Mouse (Mus musculus) lung, adult 2 months (tissue): ENCODE measurements around the gene Gm20388. TPM values are rescaled to one million over a fixed set of nuclear protein-coding genes. Genes with fewer than 3 reads are reported as not detected.

ENCODE experiments used
- DNase-seq: peaks from one replicate; pipeline ENCODE4 v3.0.0; 2022
- H3K4me1 ChIP-seq: fragments of 200-500 bp; 2 replicates; pipeline ENCODE4 v1.6.1; 2011; ENCODE audit warnings: low read length; ENCODE audit not compliant: control insufficient read depth, insufficient read depth
- H3K4me3 ChIP-seq: fragments of 200-500 bp; replicated peaks from 2 replicates; pipeline ENCODE3; 2011; ENCODE audit warnings: low read depth, mild to moderate bottlenecking, control low read depth, low read length; ENCODE audit errors: extremely low read depth
- CTCF ChIP-seq: fragments of 200-500 bp; IDR thresholded peaks from 2 replicates; pipeline ENCODE4 v1.5.1; 2011; ENCODE audit warnings: mild to moderate bottlenecking, low read length, control low read depth; ENCODE audit not compliant: insufficient read depth
- POLR2A ChIP-seq: fragments of 200-500 bp; IDR thresholded peaks from 2 replicates; pipeline ENCODE4 v1.6.1; 2011; ENCODE audit warnings: low read depth, mild to moderate bottlenecking, control low read depth, low read length, borderline replicate concordance; ENCODE audit errors: extremely low read depth
- WGBS: fragments of 180-500 bp; shearing (Covaris S2); methylation state at CpG from one replicate; pipeline ENCODE4 v1.1.7; 2018; 5-methylcytosine and 5-hydroxymethylcytosine counted together
- polyA plus RNA-seq: library from polyadenylated mRNA; depleted of rRNA; stranded (reverse); fragments of >200 nt; gene quantifications from 2 replicates; pipeline ENCODE4 v1.2.3, GENCODE M21; 2012

The Gm20388 gene
- polyA plus RNA-seq, 1 experiment, result 67.8 TPM

- no peak for TF ChIP-seq CTCF
- no peak for TF ChIP-seq POLR2A
- 1% methylated on average over 81 of the region's 85 CpGs for WGBS
- peak within 1 kb of the TSS; percentile 34 for H3K4me3 ChIP-seq
- H3K4me1 ChIP-seq, result no peaks in the 10 kb centered on the region
- DNase-seq, result peak; percentile 64
These were observed 3421.8 kb downstream of the Gm20388 start, which contains the start of gene Spire2 for GRCm38 (mm10) chr8:123332262-123333090. Gene Spire2, plus strand, starts transcription at chr8:123332713.

- no peak for DNase-seq
- 8% methylated on average over 20 of the region's 21 CpGs for WGBS
- Histone ChIP-seq H3K4me3 (no peak overlapping the region), H3K4me1 (no peaks in the 10 kb centered on the region)
- no peak for TF ChIP-seq POLR2A
- no peak for TF ChIP-seq CTCF
These were observed 3422.5 kb downstream of the Gm20388 start for GRCm38 (mm10) chr8:123333091-123333587.

GRCm38 (mm10) chr8:123333864-123334263 is 3423.2 kb downstream of the Gm20388 start:
- Histone ChIP-seq H3K4me1 (no peaks in the 10 kb centered on the region), H3K4me3 (no peak overlapping the region)
- 12% methylated on average over 7 of the region's 7 CpGs for WGBS
- no peak for DNase-seq
- no peak for TF ChIP-seq CTCF
- no peak for TF ChIP-seq POLR2A

- Histone ChIP-seq H3K4me1 (no peaks in the 10 kb centered on the region), H3K4me3 (no peak overlapping the region)
- 3% methylated on average over 1 of the region's 1 CpGs for WGBS
- no peak for TF ChIP-seq POLR2A
- no peak for TF ChIP-seq CTCF
- no peak for DNase-seq
These were observed 3423.8 kb downstream of the Gm20388 start for GRCm38 (mm10) chr8:123334467-123334866.

GRCm38 (mm10) chr8:123337475-123337874 is 3426.8 kb downstream of the Gm20388 start:
- DNase-seq, result no peak

GRCm38 (mm10) chr8:123340071-123340470 is 3429.4 kb downstream of the Gm20388 start:
- WGBS, result 94% methylated on average over 4 of the region's 4 CpGs
- TF ChIP-seq POLR2A, result no peak
- TF ChIP-seq CTCF, result no peak
- DNase-seq, result no peak
- no peak overlapping the region for H3K4me3 ChIP-seq
- H3K4me1 ChIP-seq, result peaks cover 3% of the 10 kb centered on the region; the same call in 1 of the 2 replicates

More at GRCm38 (mm10) chr8:123337475-123337874, 3426.8 kb downstream of the Gm20388 start:
- Histone ChIP-seq H3K4me1 (peaks cover 3% of the 10 kb centered on the region; the same call in 1 of the 2 replicates), H3K4me3 (no peak overlapping the region)
- 72% methylated on average over 3 of the region's 3 CpGs for WGBS
- TF ChIP-seq POLR2A (no peak), CTCF (no peak)

GRCm38 (mm10) chr8:123341040-123342015 is 3430.7 kb downstream of the Gm20388 start:
- no peak for TF ChIP-seq CTCF
- TF ChIP-seq POLR2A, result no peak
- no peak for DNase-seq
- WGBS, result 66% methylated on average over 27 of the region's 27 CpGs
- Histone ChIP-seq H3K4me1 (peaks cover 3% of the 10 kb centered on the region; the same call in 1 of the 2 replicates), H3K4me3 (no peak overlapping the region)

GRCm38 (mm10) chr8:123342253-123342652 is 3431.6 kb downstream of the Gm20388 start:
- DNase-seq, result no peak
- Histone ChIP-seq H3K4me1 (peaks cover 3% of the 10 kb centered on the region; the same call in 1 of the 2 replicates), H3K4me3 (no peak overlapping the region)
- TF ChIP-seq CTCF (no peak), POLR2A (no peak)
- 49% methylated on average over 8 of the region's 8 CpGs for WGBS

- peaks cover 3% of the 10 kb centered on the region; the same call in 1 of the 2 replicates for H3K4me1 ChIP-seq
- TF ChIP-seq POLR2A (no peak), CTCF (no peak)
- DNase-seq, result no peak
- no peak overlapping the region for H3K4me3 ChIP-seq
- 44% methylated on average over 7 of the region's 7 CpGs for whole genome bisulfite sequencing
These were observed 3432.3 kb downstream of the Gm20388 start for GRCm38 (mm10) chr8:123342911-123343310.
